Mouse (Mus musculus) hindbrain, embryonic 16.5 days (tissue): ENCODE results near the gene 4930568D16Rik. TPM values are rescaled to one million over a fixed set of nuclear protein-coding genes. Genes with fewer than 3 reads are reported as not detected.
A peak's percentile ranks its signal among the peaks of the same experiment; 100 is the strongest.

Experiments
- ATAC-seq: fragments of 200-750 bp; cut with Nextera tagmentation; 2 replicates; pipeline ENCODE4 v1.8.0; 2017; ENCODE audit warnings: moderate TSS enrichment, moderate library complexity
- H3K27ac ChIP-seq: fragments of 300-500 bp; sonication (generic); 2 replicates; pipeline ENCODE4 v1.5.1; 2014; ENCODE audit warnings: low read depth, mild to moderate bottlenecking, control low read depth, low read length, moderate library complexity
- H3K27me3 ChIP-seq: fragments of 300-500 bp; sonication (generic); replicated peaks from 2 replicates; pipeline ENCODE4 v1.6.1; 2014; ENCODE audit warnings: low read length; ENCODE audit not compliant: control insufficient read depth, insufficient read depth
- H3K36me3 ChIP-seq: fragments of 300-500 bp; sonication (generic); 2 replicates; pipeline ENCODE4 v1.6.1; 2014; ENCODE audit warnings: mild to moderate bottlenecking, low read length, moderate library complexity, mixed read lengths; ENCODE audit not compliant: control insufficient read depth, insufficient read depth
- H3K4me1 ChIP-seq: fragments of 300-500 bp; sonication (generic); 2 replicates; pipeline ENCODE4 v1.6.1; 2014; ENCODE audit warnings: low read depth, low read length; ENCODE audit not compliant: control insufficient read depth, insufficient read depth
- H3K4me2 ChIP-seq: fragments of 300-500 bp; sonication (generic); 2 replicates; pipeline ENCODE4 v1.6.1; 2014; ENCODE audit warnings: mild to moderate bottlenecking, low read length, control low read depth, moderate library complexity
- H3K4me3 ChIP-seq: fragments of 300-500 bp; sonication (generic); 2 replicates; pipeline ENCODE4 v1.5.1; 2014; ENCODE audit warnings: mild to moderate bottlenecking, low read length, control low read depth, moderate library complexity
- H3K9ac ChIP-seq: fragments of 300-500 bp; sonication (generic); 2 replicates; pipeline ENCODE4 v1.6.1; 2014; ENCODE audit warnings: low read depth, mild to moderate bottlenecking, control low read depth, low read length, moderate library complexity
- H3K9me3 ChIP-seq: fragments of 300-500 bp; sonication (generic); 2 replicates; pipeline ENCODE4 v1.6.1; 2014; ENCODE audit warnings: mild to moderate bottlenecking, low read length, moderate library complexity; ENCODE audit not compliant: control insufficient read depth
- WGBS: fragments of 180-500 bp; shearing (Covaris S2); extraction: QIAGEN DNeasy Blood & Tissue Kit; methylation state at CpG from one replicate; pipeline ENCODE4 v1.1.7; 2014; 5-methylcytosine and 5-hydroxymethylcytosine counted together
- polyA plus RNA-seq: library from polyadenylated mRNA; unstranded; fragments of >200 nt; fragmentation: Nextera tagmentation; extraction: Ambion mirVana; gene quantifications from 2 replicates; pipeline ENCODE4 v1.2.1, GENCODE M21; 2015

4930568D16Rik gene
- polyA plus RNA-seq, 1 experiment from 2014 or later, result not detected

GRCm38 (mm10) chr2:35336388-35337280, 30.9 kb downstream of the 4930568D16Rik start, which contains the start of gene Stom:
TSS of gene Stom (minus strand) at chr2:35336976.
- Histone ChIP-seq H3K27ac (peak within 1 kb of the TSS; percentile 74), H3K4me3 (peak within 1 kb of the TSS; percentile 63), H3K4me2 (peak within 1 kb of the TSS; percentile 65), H3K9me3 (no peaks in the 10 kb centered on the region), H3K4me1 (peaks cover 15% of the 10 kb centered on the region), H3K9ac (peak within 1 kb of the TSS; percentile 60), H3K36me3 (no peaks in the 10 kb centered on the region), H3K27me3 (no peaks in the 10 kb centered on the region)
- WGBS, result under 1% methylated on average over 45 of the region's 45 CpGs
- ATAC-seq, result peak; percentile 99

GRCm38 (mm10) chr2:35335620-35336019, 31.9 kb downstream of the 4930568D16Rik start:
- ATAC-seq, result no peak
- no peak overlapping the region for H3K27ac ChIP-seq
- WGBS, result 9% methylated on average over 7 of the region's 7 CpGs
- no peaks in the 10 kb centered on the region for H3K27me3 ChIP-seq
- H3K9ac ChIP-seq, result peak overlapping the region; percentile 60; the same call in 1 of the 2 replicates
- H3K4me2 ChIP-seq, result peak overlapping the region; percentile 65
- peak overlapping the region; percentile 63 for H3K4me3 ChIP-seq
- H3K4me1 ChIP-seq, result peaks cover 15% of the 10 kb centered on the region
- H3K9me3 ChIP-seq, result no peaks in the 10 kb centered on the region
- H3K36me3 ChIP-seq, result no peaks in the 10 kb centered on the region

- Histone ChIP-seq H3K27ac (no peak overlapping the region), H3K4me2 (no peak overlapping the region), H3K9ac (no peak overlapping the region), H3K9me3 (no peaks in the 10 kb centered on the region), H3K4me3 (no peak overlapping the region), H3K4me1 (peaks cover 15% of the 10 kb centered on the region), H3K27me3 (no peaks in the 10 kb centered on the region), H3K36me3 (no peaks in the 10 kb centered on the region)
- no peak for ATAC-seq
Observed at GRCm38 (mm10) chr2:35333670-35334069, 33.9 kb downstream of the 4930568D16Rik start.

GRCm38 (mm10) chr2:35331205-35331604, 36.3 kb downstream of the 4930568D16Rik start:
- Histone ChIP-seq H3K4me3 (no peak overlapping the region), H3K4me2 (no peak overlapping the region), H3K36me3 (no peaks in the 10 kb centered on the region), H3K27me3 (no peaks in the 10 kb centered on the region), H3K27ac (no peak overlapping the region), H3K4me1 (peaks cover 11% of the 10 kb centered on the region), H3K9me3 (no peaks in the 10 kb centered on the region), H3K9ac (no peak overlapping the region)
- ATAC-seq, result no peak
- 72% methylated on average over 2 of the region's 2 CpGs for WGBS

GRCm38 (mm10) chr2:35329061-35329460, 38.5 kb downstream of the 4930568D16Rik start:
- H3K4me3 ChIP-seq, result no peak overlapping the region
- H3K4me1 ChIP-seq, result no peaks in the 10 kb centered on the region
- no peaks in the 10 kb centered on the region for H3K36me3 ChIP-seq
- no peak overlapping the region for H3K27ac ChIP-seq
- no peaks in the 10 kb centered on the region for H3K9me3 ChIP-seq
- no peaks in the 10 kb centered on the region for H3K27me3 ChIP-seq
- no peak overlapping the region for H3K9ac ChIP-seq
- no peak overlapping the region for H3K4me2 ChIP-seq
- no peak for ATAC-seq
- 88% methylated on average over 2 of the region's 2 CpGs for WGBS

- Histone ChIP-seq H3K9ac (no peak overlapping the region), H3K27ac (no peak overlapping the region), H3K9me3 (no peaks in the 10 kb centered on the region), H3K4me2 (no peak overlapping the region), H3K4me1 (peaks cover 3% of the 10 kb centered on the region), H3K4me3 (no peak overlapping the region), H3K36me3 (no peaks in the 10 kb centered on the region), H3K27me3 (no peaks in the 10 kb centered on the region)
- ATAC-seq, result no peak
- WGBS, result 40% methylated on average over 11 of the region's 11 CpGs
Observed at GRCm38 (mm10) chr2:35328064-35328792, 39.3 kb downstream of the 4930568D16Rik start.

GRCm38 (mm10) chr2:35327583-35327982, 39.9 kb downstream of the 4930568D16Rik start:
- no peak overlapping the region for H3K4me2 ChIP-seq
- WGBS, result 68% methylated on average over 10 of the region's 10 CpGs

GRCm38 (mm10) chr2:35326931-35327330, 40.6 kb downstream of the 4930568D16Rik start:
- H3K27ac ChIP-seq, result no peak overlapping the region
- no peaks in the 10 kb centered on the region for H3K27me3 ChIP-seq
- H3K9ac ChIP-seq, result no peak overlapping the region
- H3K9me3 ChIP-seq, result no peaks in the 10 kb centered on the region
- WGBS, result 81% methylated on average over 1 of the region's 1 CpGs
- H3K36me3 ChIP-seq, result no peaks in the 10 kb centered on the region
- no peak for ATAC-seq
- peaks cover 15% of the 10 kb centered on the region for H3K4me1 ChIP-seq
- H3K4me3 ChIP-seq, result no peak overlapping the region
- no peak overlapping the region for H3K4me2 ChIP-seq

More at GRCm38 (mm10) chr2:35327583-35327982, 39.9 kb downstream of the 4930568D16Rik start:
- ATAC-seq, result no peak
- no peaks in the 10 kb centered on the region for H3K36me3 ChIP-seq
- H3K4me3 ChIP-seq, result no peak overlapping the region
- H3K4me1 ChIP-seq, result peaks cover 8% of the 10 kb centered on the region
- H3K27ac ChIP-seq, result no peak overlapping the region
- H3K27me3 ChIP-seq, result no peaks in the 10 kb centered on the region
- no peak overlapping the region for H3K9ac ChIP-seq
- no peaks in the 10 kb centered on the region for H3K9me3 ChIP-seq

- no peak for ATAC-seq
- WGBS, result 72% methylated on average over 10 of the region's 10 CpGs
- H3K9me3 ChIP-seq, result no peaks in the 10 kb centered on the region
Observed at GRCm38 (mm10) chr2:35325930-35326329, 41.6 kb downstream of the 4930568D16Rik start.

More at GRCm38 (mm10) chr2:35325930-35326329, 41.6 kb downstream of the 4930568D16Rik start:
- Histone ChIP-seq H3K4me3 (no peak overlapping the region), H3K27ac (no peak overlapping the region), H3K27me3 (no peaks in the 10 kb centered on the region), H3K9ac (no peak overlapping the region), H3K4me1 (peaks cover 18% of the 10 kb centered on the region), H3K4me2 (no peak overlapping the region), H3K36me3 (no peaks in the 10 kb centered on the region)
